Mouse (Mus musculus) midbrain, postnatal 0 days (tissue): ENCODE measurements at regions not wholly inside any gene's neighbourhood (a gene's known extent, or its start where the extent isn't known, plus 50 kb on each side); places are given as distances from the start of the nearest gene placed in this dataset.

ENCODE experiments used
- ATAC-seq: fragments of 200-750 bp; cut with Nextera tagmentation; 2 replicates; pipeline ENCODE4 v1.8.0; 2017; ENCODE audit warnings: moderate number of reproducible peaks, mild to moderate bottlenecking, moderate TSS enrichment, moderate library complexity; ENCODE audit not compliant: low FRiP score
- DNase-seq: peaks from one replicate; pipeline ENCODE4 v3.0.0-alpha.2; 2015; ENCODE audit warnings: low spot score
- H3K27ac ChIP-seq: fragments of 300-500 bp; sonication (generic); 2 replicates; pipeline ENCODE4 v1.5.1; 2014; ENCODE audit warnings: low read depth, mild to moderate bottlenecking, low read length, mixed read lengths
- H3K27me3 ChIP-seq: fragments of 300-500 bp; sonication (generic); 2 replicates; pipeline ENCODE4 v1.6.1; 2014; ENCODE audit warnings: low read length, control low read depth, mixed read lengths; ENCODE audit not compliant: insufficient read depth
- H3K36me3 ChIP-seq: fragments of 300-500 bp; sonication (generic); 2 replicates; pipeline ENCODE4 v1.6.1; 2014; ENCODE audit warnings: low read length, control low read depth, mixed read lengths; ENCODE audit not compliant: insufficient read depth
- H3K4me1 ChIP-seq: fragments of 300-500 bp; sonication (generic); 2 replicates; pipeline ENCODE4 v1.6.1; 2014; ENCODE audit warnings: mild to moderate bottlenecking, control low read depth, antibody characterized with exemption, low read length, mixed read lengths; ENCODE audit not compliant: insufficient read depth
- H3K4me2 ChIP-seq: fragments of 300-500 bp; sonication (generic); 2 replicates; pipeline ENCODE4 v1.6.1; 2014; ENCODE audit warnings: low read depth, mild to moderate bottlenecking, low read length, mixed read lengths; ENCODE audit not compliant: poor library complexity, severe bottlenecking
- H3K4me3 ChIP-seq: fragments of 300-500 bp; sonication (generic); 2 replicates; pipeline ENCODE4 v1.5.1; 2014; ENCODE audit warnings: low read depth, mild to moderate bottlenecking, low read length, moderate library complexity
- H3K9ac ChIP-seq: fragments of 300-500 bp; sonication (generic); replicated peaks from 2 replicates; pipeline ENCODE4 v1.6.1; 2014; ENCODE audit warnings: mild to moderate bottlenecking, low read length, moderate library complexity, mixed read lengths; ENCODE audit not compliant: poor library complexity, severe bottlenecking
- H3K9me3 ChIP-seq: fragments of 300-500 bp; sonication (generic); 2 replicates; pipeline ENCODE4 v1.6.1; 2016; ENCODE audit warnings: low read length, control low read depth
- CTCF ChIP-seq: IDR thresholded peaks from 2 replicates; pipeline ENCODE4 v1.5.1; 2016; ENCODE audit warnings: antibody characterized with exemption, mild to moderate bottlenecking
- WGBS: fragments of 180-500 bp; shearing (Covaris S2); extraction: QIAGEN DNeasy Blood & Tissue Kit; methylation state at CpG from one replicate; pipeline ENCODE4 v1.1.7; 2014; 5-methylcytosine and 5-hydroxymethylcytosine counted together

GRCm38 (mm10) chr17:41103980-41104379 lies 169.1 kb upstream of the Cenpq start:
- Histone ChIP-seq H3K27ac (no peak overlapping the region), H3K9ac (no peak overlapping the region), H3K27me3 (no peaks in the 10 kb centered on the region), H3K9me3 (no peaks in the 10 kb centered on the region), H3K36me3 (no peaks in the 10 kb centered on the region), H3K4me2 (no peak overlapping the region), H3K4me3 (no peak overlapping the region), H3K4me1 (no peaks in the 10 kb centered on the region)
- TF ChIP-seq CTCF: no peak
- DNase-seq (no peak), ATAC-seq (no peak)
- WGBS: 54% methylated on average over 4 of the region's 4 CpGs

- Histone ChIP-seq H3K4me1 (no peaks in the 10 kb centered on the region), H3K4me3 (no peak overlapping the region), H3K4me2 (no peak overlapping the region), H3K9ac (no peak overlapping the region), H3K36me3 (no peaks in the 10 kb centered on the region), H3K27me3 (no peaks in the 10 kb centered on the region), H3K27ac (no peak overlapping the region), H3K9me3 (no peaks in the 10 kb centered on the region)
- WGBS: 35% methylated on average over 2 of the region's 2 CpGs
- DNase-seq (no peak), ATAC-seq (no peak)
- no peak for TF ChIP-seq CTCF
These were observed 136.0 kb upstream of the Cenpq start for GRCm38 (mm10) chr17:41070874-41071273.
